10 mouse cellular contexts compared by ENCODE assay signal in the genomic region with DNA sequence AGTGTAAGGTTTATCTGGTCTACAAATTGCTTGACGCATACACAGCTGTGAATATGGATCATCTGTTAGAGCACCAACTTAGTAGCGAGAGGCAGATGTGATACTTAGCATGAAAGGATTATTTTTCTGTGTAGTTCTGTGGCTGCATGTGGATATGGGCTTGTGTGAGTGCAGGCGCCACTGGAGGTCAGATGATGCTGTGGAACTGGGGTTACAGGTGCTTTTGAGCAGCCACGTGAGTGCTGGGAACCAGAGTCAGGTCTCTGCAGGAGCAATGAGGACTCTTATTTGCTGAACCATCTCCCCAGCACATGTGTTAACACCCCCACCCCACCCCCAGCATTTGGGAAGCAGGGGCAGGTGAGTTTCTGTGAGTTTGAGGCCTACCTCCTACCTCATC. TPM values are rescaled to one million over a fixed set of nuclear protein-coding genes. Genes with fewer than 3 reads are reported as not detected.
A peak's percentile ranks its signal among the peaks of the same experiment; 100 is the strongest.
DNase-seq lines count a peak whose midpoint lies in the region; ATAC-seq and TF ChIP-seq lines count a peak whose summit lies in the region.
"Had no signal": no experiment of that assay in that cellular context is flagged by ENCODE, and none has a peak within 500 bp of the region (broad histone marks: within the 10 kb centered on the region; RNA-seq: fewer than 3 reads in every experiment).

No protein-coding gene starts in this region.

- H3K36me3 ChIP-seq in lung, embryonic 15.5 days: peaks cover 24% of the 10 kb centered on the region
- peaks cover 30% of the 10 kb centered on the region for H3K36me3 ChIP-seq in embryonic facial prominence, embryonic 14.5 days (ENCODE audit: control insufficient read depth, insufficient read depth, low read length)
- peaks cover 13% of the 10 kb centered on the region; the same call in 1 of the 2 replicates for H3K36me3 ChIP-seq in limb, embryonic 11.5 days (ENCODE audit: control insufficient read depth, insufficient read depth, low read length)
- H3K36me3 ChIP-seq in small intestine, adult 2 months (ENCODE audit: control insufficient read depth, insufficient read depth, low read length): peaks cover 19% of the 10 kb centered on the region

- no peak for TF ChIP-seq CTCF in small intestine, adult 2 months (IDR thresholded peaks at IDR 0.05; ENCODE audit: extremely low read depth, insufficient read length, insufficient replicate concordance, low read depth, low read length)

- peak overlapping the region; percentile 81 for H3K4me3 ChIP-seq in lung, embryonic 15.5 days
- H3K4me3 ChIP-seq in embryonic facial prominence, embryonic 14.5 days (ENCODE audit: low read depth, low read length): peak overlapping the region; percentile 60
- H3K4me3 ChIP-seq in limb, embryonic 11.5 days (ENCODE audit: low read depth, low read length): peak overlapping the region; percentile 91
- H3K4me3 ChIP-seq in small intestine, adult 2 months (ENCODE audit: low read depth, low read length): 0 out of 2 replicates have a peak overlapping the region, but pooled peaks have one; percentile 7

- peak overlapping the region; percentile 82 for H3K4me2 ChIP-seq in lung, embryonic 15.5 days
- H3K4me2 ChIP-seq in embryonic facial prominence, embryonic 14.5 days (ENCODE audit: low read depth, low read length): peak overlapping the region; percentile 76
- peak overlapping the region; percentile 57 for H3K4me2 ChIP-seq in limb, embryonic 11.5 days (ENCODE audit: low read depth, severe bottlenecking)

- no peak overlapping the region for H3K27ac ChIP-seq in lung, embryonic 15.5 days
- no peak overlapping the region for H3K27ac ChIP-seq in embryonic facial prominence, embryonic 14.5 days (replicated peaks; ENCODE audit: low read depth, low read length)
- H3K27ac ChIP-seq in limb, embryonic 11.5 days (replicated peaks; ENCODE audit: low read depth, low read length): no peak overlapping the region
- H3K27ac ChIP-seq in small intestine, adult 2 months (ENCODE audit: insufficient read depth, low read depth, low read length): no peak overlapping the region

- H3K4me1 ChIP-seq in lung, embryonic 15.5 days: peaks cover 12% of the 10 kb centered on the region
- peaks cover 7% of the 10 kb centered on the region; the same call in 1 of the 2 replicates for H3K4me1 ChIP-seq in embryonic facial prominence, embryonic 14.5 days (ENCODE audit: control insufficient read depth, insufficient read depth, low read length)
- peaks cover 2% of the 10 kb centered on the region; the same call in 1 of the 2 replicates for H3K4me1 ChIP-seq in limb, embryonic 11.5 days (ENCODE audit: control insufficient read depth, insufficient read depth, low read length)
- H3K4me1 ChIP-seq in small intestine, adult 2 months (ENCODE audit: control insufficient read depth, insufficient read depth, insufficient read length, low read length): peaks cover 15% of the 10 kb centered on the region; the same call in 1 of the 2 replicates

- WGBS in lung, embryonic 15.5 days: 28% methylated on average over 4 of the region's 4 CpGs
- WGBS in embryonic facial prominence, embryonic 14.5 days: 51% methylated on average over 4 of the region's 4 CpGs
- 61% methylated on average over 4 of the region's 4 CpGs for WGBS in limb, embryonic 11.5 days
- 18% methylated on average over 4 of the region's 4 CpGs for WGBS in small intestine, adult 2 months

- peak overlapping the region; percentile 71 for H3K9ac ChIP-seq in lung, embryonic 15.5 days
- H3K9ac ChIP-seq in embryonic facial prominence, embryonic 14.5 days (ENCODE audit: low read depth, low read length): peak overlapping the region; percentile 66
- peak overlapping the region; percentile 78; the same call in 1 of the 2 replicates for H3K9ac ChIP-seq in limb, embryonic 11.5 days (ENCODE audit: low read length)

- TF ChIP-seq POLR2A in small intestine, adult 2 months (IDR thresholded peaks at IDR 0.05; ENCODE audit: low read depth, low read length): no peak

- no peaks in the 10 kb centered on the region for H3K27me3 ChIP-seq in lung, embryonic 15.5 days
- H3K27me3 ChIP-seq in embryonic facial prominence, embryonic 14.5 days (replicated peaks; ENCODE audit: control insufficient read depth, insufficient read depth, low read length): no peaks in the 10 kb centered on the region
- H3K27me3 ChIP-seq in limb, embryonic 11.5 days (ENCODE audit: control insufficient read depth, insufficient read depth, low read length): no peaks in the 10 kb centered on the region
- no peaks in the 10 kb centered on the region for H3K27me3 ChIP-seq in small intestine, adult 2 months (ENCODE audit: control insufficient read depth, insufficient read depth, low read length)

- no peak for ATAC-seq in lung, embryonic 15.5 days (ENCODE audit: borderline replicate concordance, extremely low read depth, low FRiP score, low TSS enrichment)
- ATAC-seq in embryonic facial prominence, embryonic 14.5 days (ENCODE audit: low read depth): no peak
- ATAC-seq in limb, embryonic 11.5 days (ENCODE audit: insufficient number of reproducible peaks, low FRiP score, low TSS enrichment, low read depth): no peak
- ATAC-seq in megakaryocyte progenitor cell, adult 5-6 weeks (replicated peaks; ENCODE audit: poor library complexity): no peak

- DNase-seq in lung, adult 18-20 months: no peak
- DNase-seq in embryonic facial prominence, embryonic 14.5 days (ENCODE audit: low spot score): no peak
- no peak for DNase-seq in limb, embryonic 11.5 days (ENCODE audit: low spot score)
- no peak for DNase-seq in thymus, postnatal 10 days (ENCODE audit: low spot score in 2 of 2)
- DNase-seq in urinary bladder, postnatal 4 days (ENCODE audit: low spot score in 2 of 2): no peak
- DNase-seq: adrenal gland, adult 8-10 months; kidney, postnatal 14 days had no signal

- no peaks in the 10 kb centered on the region for H3K9me3 ChIP-seq in lung, embryonic 15.5 days
- H3K9me3 ChIP-seq in embryonic facial prominence, embryonic 14.5 days (ENCODE audit: control insufficient read depth, low read length): no peaks in the 10 kb centered on the region
- no peaks in the 10 kb centered on the region for H3K9me3 ChIP-seq in limb, embryonic 11.5 days (ENCODE audit: control insufficient read depth, low read length)

RNA-seq across cellular contexts. Expression of a gene that starts 1.1 kb away (rescaled TPM):
- polyA plus RNA-seq in lung, embryonic 15.5 days (2015; fragmentation: Nextera tagmentation; extraction: Ambion mirVana): 157 and 171 TPM in 2 replicates
- polyA plus RNA-seq in embryonic facial prominence, embryonic 14.5 days (2014; fragmentation: Nextera tagmentation; extraction: Ambion mirVana): 99.5 and 111 TPM in 2 replicates
- polyA plus RNA-seq in limb, embryonic 11.5 days (2014; fragmentation: Nextera tagmentation; extraction: Ambion mirVana): 196 and 197 TPM in 2 replicates
- polyA plus RNA-seq in small intestine, adult 2 months (2012; rRNA removed): 17.7 and 24.3 TPM in 2 replicates
- total RNA-seq in megakaryocyte progenitor cell, adult 5-6 weeks (2015): 45.5 and 46.5 TPM in 2 replicates
- total RNA-seq in megakaryocyte progenitor cell, adult 5-6 weeks (2017): 164 and 185 TPM in 2 replicates

RNA-seq across cellular contexts. Expression of a gene that starts 28.1 kb away (rescaled TPM):
- 40.8 and 45.1 TPM in 2 replicates for polyA plus RNA-seq in lung, embryonic 15.5 days (2015; fragmentation: Nextera tagmentation; extraction: Ambion mirVana)
- polyA plus RNA-seq in embryonic facial prominence, embryonic 14.5 days (2014; fragmentation: Nextera tagmentation; extraction: Ambion mirVana): 23.8 and 24.9 TPM in 2 replicates
- 20.2 and 20.8 TPM in 2 replicates for polyA plus RNA-seq in limb, embryonic 11.5 days (2014; fragmentation: Nextera tagmentation; extraction: Ambion mirVana)
- polyA plus RNA-seq in small intestine, adult 2 months (2012; rRNA removed): 23.9 and 25.1 TPM in 2 replicates
- 7.2 and 7.5 TPM in 2 replicates for total RNA-seq in megakaryocyte progenitor cell, adult 5-6 weeks (2015)
- 21.7 and 26.0 TPM in 2 replicates for total RNA-seq in megakaryocyte progenitor cell, adult 5-6 weeks (2017)

Comparison
In these comparisons a context has a peak if more than half of its experiments do, and no peak if none do; other contexts are left out.
1. H3K4me3 ChIP-seq: peak in every context shown above with its lines; median percentile 91 in limb, embryonic 11.5 days; 81 in lung, embryonic 15.5 days; 60 in embryonic facial prominence, embryonic 14.5 days; 7 in small intestine, adult 2 months.